Mouse (Mus musculus): ENCODE measurements around the gene Asap2.

Asap2 gene

DNA sequence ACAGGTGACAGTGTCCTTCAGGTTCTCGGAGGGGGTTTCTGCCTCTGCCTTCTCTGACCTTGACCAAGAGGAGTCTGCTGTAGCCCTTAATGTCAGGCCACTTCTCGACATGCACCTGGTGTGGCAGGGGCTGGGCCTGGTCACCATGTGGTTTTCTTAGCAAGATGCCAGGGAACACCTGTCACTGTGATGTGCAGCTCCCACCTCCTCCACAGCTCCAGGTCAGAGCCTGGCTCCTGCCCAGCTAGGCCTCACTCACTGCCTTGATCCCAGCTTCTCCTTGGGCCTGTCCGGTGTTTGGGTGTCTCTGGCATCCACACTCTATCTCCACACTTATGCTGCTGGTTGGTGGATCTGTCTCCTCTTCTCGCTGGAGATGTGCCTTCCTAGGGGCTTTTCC is 142.8 kb downstream of the Asap2 start:
- DNase-seq (ENCODE audit: low read depth): no peak

DNA sequence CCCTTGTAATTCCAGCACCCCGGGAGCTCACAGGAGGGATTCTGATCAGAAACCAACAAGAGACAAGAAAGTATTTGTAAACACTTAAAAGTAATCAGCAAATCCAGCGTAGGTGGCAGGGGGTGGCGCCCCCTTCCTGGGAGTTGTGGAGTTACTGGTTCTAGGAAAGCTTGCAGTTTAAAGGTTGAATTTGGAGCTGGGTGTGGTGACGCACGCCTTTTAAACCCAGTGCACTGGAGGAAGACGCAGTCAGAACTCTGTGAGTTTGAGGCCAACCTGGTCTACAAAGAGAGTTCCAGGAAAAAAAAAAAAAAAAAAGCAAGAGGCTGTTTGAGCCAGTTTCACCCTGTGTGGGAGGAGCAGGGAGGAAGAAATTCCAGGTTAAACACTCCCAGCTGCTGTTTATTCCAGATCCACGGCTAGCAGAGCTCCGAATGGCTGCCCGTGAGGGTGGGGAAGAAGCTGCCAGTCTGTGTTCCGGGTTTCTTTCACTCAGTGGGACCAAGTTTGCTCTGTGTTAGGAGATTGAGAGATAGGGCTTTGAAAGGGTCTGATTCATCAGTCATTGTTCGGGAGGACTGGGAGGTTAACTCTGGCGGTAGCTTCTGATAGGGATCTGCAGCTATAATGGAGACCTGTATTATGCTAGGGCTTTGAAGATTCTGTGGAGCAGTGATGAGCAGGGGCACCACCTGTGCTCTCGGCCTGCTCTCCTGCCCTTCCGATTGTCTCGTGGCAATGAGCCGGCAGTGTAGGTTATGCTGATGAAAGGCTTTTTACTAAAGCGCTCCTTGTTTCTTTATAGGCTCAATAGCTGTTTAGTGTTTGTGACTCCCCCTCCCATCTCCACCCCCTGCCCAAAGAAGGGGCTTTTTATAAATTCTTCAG is 144.0 kb downstream of the Asap2 start:
- no peak for DNase-seq (ENCODE audit: low read depth)

DNA sequence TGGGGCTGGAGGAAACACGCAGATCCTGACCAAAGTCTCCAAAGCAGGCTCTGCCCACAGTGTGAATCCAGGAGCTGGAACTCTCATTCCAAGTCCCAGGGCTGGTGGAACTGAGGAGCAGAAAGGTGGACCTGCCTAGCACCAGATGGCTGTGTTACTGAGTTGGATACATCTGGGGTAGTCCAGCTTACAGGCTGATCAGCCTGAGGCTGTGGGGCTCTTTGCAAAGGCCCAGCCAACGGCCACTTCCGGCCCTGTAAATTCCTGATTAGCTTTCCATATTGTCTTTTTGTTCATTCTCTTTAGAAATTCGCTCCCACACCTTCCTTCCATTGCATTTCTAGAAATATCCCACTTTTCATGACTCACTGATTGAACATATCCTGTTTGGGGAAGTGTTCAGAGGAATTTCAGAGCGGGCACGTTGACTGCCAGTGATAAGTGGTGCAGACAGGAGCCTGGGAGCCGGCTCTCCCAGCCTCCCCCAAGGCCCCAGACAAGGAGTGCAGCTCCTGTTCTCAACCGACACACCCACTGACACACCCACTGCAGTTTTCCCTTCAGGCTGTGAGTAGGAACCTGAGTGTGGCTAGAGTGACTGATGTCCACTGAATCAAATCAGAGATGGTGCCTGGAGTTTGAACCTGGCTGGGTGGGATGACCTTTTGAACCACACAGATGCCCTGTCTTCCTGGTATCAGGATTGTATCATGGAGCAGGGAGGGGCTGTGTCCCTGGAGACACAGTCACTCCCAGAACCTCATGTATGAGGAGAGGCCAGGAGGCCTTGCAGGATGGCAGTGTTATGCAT is 145.6 kb downstream of the Asap2 start:
- DNase-seq (ENCODE audit: low read depth): peak; percentile 56

DNA sequence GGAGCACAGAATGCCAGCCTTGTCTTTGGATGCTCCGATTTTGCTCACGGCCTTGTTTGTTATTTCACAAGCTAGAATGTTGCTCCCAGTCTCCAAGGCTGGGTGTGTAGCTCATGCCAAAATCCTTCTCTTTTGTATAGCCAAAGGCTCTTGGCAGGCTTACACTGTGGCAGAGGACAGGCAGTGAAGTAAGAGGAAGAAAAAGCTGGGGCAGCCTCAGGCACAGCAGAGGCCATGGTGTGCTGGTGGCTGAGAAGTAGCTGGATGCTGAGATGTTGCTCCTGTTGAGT is 146.1 kb downstream of the Asap2 start:
- peak; percentile 59 for DNase-seq (ENCODE audit: low read depth)

DNA sequence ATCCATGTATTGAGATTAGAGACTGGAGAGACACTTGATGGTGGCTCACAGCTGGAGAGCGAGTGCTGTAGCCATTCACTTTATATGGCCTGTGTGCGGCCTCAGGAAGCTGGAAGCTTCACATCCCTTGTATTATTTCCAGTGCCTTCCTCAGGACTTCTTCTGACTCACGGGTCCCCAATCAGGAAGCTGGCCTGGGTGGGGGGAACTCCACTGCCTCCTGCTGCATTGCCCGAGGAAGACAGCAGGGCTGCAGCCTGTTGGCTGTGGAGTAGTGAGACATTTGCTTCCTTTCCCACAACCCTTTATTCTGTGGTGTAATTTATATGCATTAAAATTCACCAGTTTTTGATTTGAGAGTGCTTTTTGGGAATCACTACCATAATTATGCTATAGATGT is 149.3 kb downstream of the Asap2 start:
- no peak for DNase-seq (ENCODE audit: low read depth)

DNA sequence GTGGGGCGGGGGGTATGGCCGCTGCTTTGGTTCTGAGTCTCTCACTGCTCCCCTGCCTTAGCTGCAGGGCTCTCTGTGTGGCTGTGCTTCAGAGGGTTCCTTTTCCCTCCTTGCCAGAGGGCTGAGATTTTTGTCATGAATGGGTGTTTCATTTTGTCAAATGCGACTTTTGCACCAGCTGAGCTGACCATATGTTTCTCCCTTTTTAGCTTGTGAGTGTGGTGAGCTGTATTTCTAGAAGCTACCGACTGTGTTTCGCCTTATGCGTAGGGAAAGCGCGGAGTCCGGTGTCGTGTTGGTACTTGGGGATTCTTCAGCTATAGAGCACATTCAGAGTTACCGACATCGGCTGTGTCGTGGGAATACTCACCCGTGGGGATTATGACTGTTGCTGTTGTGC is 149.9 kb downstream of the Asap2 start:
- no peak for DNase-seq (ENCODE audit: low read depth)

DNA sequence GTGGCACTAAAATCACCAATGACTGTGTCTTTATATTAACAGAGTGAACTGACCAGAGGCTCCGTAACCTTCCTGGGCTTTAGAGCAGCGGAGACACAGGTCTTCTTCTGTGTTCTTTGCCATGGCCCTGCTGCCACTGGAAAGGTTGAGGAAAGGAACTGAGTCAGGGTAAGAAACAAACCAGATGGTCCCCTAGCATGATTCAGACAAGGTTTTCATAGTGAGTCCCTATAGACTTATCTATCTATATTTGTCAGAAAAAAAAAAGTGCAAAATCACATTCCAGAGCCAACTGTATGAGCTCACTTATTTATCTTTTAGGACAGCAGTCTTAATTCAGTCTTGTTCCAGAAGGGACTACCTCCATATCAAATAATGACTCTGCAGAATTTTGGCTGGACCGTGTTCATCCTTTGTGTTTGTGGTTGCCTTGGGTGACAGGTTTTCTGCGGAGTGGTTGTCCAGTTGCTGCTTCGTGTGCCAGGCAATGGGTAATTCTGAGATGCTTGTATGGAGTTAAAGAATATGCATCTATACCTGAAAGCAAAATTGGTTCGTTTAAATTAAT is 150.6 kb downstream of the Asap2 start:
- DNase-seq (ENCODE audit: low read depth): no peak

DNA sequence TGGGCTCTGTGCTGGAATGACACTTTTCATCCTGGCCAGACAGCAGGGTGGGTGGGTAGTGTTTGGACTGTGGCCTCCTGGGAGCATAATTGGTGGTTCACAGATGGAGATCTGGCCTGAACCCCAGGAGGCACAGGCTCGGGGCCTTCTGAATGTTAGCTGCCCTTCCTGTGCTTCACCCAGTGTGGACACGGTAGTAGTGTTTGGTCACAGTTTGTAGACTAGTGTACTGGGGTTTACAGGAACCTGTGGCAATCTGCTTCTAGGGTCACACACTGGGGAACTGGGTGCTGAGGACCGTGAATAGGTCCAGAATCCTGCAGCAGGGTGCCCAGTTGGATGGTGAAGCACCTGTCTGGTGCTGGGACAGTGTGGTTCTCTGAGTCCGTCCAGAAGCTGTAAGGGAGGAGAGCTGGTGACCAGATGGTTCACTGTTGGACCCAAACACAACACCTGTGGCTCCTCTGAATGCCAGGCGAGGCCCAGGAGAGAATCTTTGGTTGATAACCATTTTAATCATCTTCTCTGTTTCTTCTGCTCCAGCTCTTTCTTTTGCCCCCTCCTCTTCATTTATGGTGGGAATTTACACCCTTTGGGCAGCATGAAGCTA is 151.5 kb downstream of the Asap2 start:
- no peak for DNase-seq (ENCODE audit: low read depth)

DNA sequence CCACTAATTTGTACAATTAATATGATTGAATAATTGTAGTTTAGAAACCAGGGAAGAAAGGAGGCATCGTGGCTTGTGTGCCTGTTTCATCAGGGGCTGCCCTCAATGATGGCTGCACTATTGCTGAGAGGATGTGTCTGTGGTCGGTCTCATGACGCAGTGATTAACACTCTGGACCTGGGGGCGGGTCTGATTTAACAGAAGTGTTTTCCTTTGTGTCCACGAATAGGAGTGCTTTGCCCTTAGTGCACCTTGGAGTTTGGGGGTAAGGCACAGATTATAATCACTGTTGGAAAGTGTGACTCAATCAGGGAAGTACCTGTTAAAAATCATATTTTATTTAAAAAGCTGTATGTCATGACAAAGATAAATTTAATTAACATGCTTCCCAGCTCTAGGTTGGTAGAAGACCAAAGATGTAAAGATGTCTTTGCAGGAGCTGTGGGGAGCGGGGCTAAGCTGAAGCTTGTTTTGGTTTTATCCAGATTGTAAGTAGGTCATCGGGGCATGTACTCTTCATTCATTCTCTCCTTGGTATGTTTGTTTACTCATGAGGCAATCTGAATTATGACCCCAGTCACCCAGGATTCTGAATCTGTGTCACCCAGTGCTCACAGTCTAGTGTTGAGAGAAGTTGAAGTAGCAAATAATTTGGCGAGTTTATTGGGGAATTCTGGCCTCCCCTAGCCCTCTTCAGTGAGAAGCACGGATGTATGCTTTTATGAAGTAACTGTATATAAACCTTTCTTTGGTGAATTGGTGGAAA is 152.4 kb downstream of the Asap2 start:
- DNase-seq (ENCODE audit: low read depth): no peak

DNA sequence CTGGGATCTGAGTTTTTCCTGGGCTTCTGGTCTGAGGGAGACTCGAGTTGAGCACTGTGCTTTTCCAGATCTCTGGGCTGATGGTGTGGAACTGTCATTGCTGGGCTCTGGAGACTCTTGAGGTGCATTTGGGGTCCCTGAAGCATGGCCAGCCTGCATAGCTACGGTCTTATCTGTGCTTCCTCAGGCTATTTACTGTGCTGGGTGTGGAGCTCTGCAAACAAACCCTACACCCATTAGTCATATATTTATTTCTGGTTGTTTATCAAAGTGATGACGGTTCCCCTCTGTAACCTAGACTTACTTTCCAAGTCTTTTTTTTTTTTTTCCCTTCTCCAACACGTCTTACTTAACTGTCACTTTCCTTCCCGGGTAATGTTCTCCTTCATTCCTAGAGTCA is 154.3 kb downstream of the Asap2 start:
- no peak for DNase-seq (ENCODE audit: low read depth)

DNA sequence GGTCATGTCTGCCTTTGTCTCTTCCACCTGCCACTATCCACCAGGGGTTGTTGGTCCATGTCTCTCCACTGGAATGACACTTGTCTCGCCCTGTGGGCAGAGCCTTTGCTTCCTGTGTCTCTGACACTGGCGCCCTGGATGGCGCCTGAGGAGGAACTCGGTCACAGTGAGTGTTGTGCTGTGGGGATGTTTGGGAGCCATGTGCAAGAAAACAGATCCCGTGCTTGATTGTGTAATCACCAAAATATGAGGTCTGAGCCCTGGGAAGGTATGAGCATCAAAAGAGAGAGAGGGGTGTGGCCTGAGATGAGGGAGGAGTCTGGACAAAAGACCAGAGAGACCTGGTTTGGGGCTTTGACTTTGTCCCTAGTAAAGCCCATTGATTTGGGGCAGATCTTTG is 154.8 kb downstream of the Asap2 start:
- no peak for DNase-seq (ENCODE audit: low read depth)

DNA sequence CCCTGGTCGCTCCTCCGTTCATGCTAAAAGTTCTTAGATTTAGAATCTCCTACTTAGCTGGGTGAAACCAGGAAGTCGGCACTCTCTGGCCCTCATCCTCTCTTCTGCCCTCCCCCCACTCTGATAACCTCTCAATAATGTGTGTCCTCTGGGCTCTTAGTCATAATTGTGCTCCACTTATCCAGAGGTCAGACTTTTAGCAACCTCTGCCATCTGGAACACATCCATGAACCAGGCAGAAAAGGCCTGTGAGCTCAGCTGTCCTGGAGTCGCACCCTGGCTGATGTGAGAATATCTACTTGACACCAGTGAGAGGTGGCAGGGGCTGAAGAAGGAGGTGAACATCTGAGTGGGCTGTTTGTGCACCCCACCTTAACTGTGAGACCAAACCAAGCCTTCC is 156.6 kb downstream of the Asap2 start:
- DNase-seq (ENCODE audit: low read depth): no peak

DNA sequence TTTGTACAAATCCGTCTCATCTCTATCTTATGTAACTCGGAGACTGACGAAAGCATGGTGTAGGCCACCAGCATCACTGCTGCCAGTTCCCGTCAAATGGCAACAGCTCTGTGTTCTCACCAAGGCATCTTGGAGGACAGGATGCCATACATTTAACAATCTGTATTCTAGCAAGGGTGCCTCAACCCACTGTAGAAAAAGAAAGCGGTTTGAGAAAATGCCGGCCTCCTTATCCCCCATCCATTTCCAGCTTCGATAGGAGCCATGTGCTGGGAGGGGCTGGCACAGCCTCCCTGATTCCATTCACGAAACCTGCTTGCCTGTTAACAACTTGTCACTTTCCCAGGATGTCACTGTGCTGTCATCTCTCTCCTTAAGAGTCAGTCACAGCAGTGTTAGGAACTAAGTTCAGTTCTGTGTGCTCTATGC is 163.0 kb downstream of the Asap2 start:
- DNase-seq (ENCODE audit: low read depth): no peak

DNA sequence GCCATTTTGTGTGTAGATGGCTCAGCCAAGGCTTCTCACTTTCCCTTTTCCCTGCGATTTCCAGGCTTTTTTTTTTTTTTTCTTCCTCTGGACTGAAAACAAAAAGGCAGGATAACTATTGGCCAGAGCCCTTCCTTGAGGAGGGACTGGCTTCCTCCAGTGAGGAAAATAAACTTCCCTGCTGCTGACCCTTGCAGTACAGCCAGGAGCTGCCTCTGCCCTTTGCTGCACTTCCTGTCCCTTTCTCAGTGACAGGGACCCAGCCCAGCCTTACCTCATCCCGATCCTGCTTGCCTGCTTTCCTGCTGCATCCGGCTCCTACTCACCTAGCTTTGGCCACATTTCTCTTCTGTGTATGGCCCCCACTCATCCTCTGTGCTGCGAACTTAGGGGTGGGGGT is 164.8 kb downstream of the Asap2 start:
- DNase-seq (ENCODE audit: low read depth): no peak

DNA sequence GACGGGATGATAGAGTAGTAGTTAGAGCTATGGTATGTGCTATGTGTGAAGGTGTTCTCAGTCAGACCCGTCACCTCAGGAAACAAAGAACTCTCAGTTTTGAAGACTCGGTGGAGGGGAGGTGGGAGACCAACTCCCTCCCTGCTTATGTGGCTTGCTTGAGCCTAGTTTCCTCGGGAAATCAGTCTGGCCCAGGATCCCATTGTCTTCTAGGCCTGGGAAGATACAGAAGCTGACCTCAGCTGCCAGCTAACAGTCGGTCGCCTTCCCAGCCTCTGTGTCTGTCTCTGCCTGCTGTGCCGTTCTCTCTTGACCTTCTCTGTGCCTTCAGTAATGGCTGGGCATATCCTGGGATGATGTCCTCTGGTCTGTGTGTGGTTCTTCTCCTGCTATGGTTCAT is 169.0 kb downstream of the Asap2 start:
- DNase-seq (ENCODE audit: low read depth): no peak

DNA sequence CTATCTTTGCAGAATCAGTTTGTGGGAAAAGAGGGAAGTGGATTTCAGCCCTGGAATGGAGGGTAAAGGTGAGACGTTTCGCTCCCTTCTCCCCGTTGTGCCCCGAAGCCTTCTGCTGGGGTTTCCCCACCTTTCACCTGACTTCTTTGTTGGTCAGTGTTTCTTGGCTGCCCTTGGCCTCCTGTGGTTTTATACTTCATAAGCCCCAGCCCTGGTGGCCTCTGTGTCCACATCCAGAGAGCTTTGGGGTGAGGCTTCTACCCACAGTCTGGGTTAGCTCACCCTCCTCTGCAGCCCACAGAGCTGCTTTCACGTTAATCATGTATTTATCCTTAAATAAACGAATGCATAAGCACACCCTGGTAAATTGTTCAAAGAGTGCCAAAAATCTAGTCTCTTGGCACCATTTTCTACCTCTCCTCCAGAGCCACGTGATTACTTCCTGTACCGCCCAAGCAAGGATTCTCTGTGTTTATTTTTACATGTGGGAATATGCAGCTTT is 170.1 kb downstream of the Asap2 start:
- DNase-seq (ENCODE audit: low read depth): peak; percentile 56

DNA sequence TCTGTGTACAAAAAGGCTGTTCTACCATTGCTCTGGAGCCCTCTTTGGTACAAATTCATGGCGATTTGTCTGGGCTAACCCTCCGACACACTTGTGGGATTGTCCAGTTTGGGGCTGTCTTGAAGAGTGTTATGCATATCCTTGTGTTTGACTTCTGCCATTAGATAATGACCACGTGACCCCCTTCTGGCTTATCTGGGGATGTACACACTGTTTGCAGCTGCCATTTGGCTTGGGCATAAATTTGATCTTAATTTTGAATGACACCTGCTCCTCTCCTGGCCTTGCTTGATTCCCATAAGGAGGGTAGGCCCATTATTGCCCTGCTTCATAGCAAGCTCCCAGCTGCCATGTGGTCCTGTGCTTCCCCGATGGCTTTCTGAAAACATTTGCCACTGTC is 171.6 kb downstream of the Asap2 start:
- no peak for DNase-seq (ENCODE audit: low read depth)

DNA sequence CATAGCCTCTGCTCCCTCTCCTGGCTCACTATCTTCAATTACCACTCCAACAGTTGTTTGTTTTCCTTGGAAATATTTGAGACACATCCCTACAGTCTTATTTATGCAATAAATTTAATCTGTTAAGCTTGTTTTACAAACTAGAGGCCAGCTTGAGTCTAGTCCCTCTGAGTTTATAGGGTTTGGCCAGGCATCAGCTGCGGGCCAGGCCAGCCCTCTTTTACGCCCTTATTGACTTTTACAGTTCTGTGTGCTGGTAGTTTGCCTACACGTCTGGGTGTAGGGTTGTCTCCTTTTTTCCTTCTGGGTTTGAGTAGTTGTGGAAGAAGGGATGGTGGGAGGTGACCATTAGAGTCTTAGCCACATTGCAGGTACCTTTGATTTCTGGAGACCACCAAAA is 173.4 kb downstream of the Asap2 start:
- DNase-seq (ENCODE audit: low read depth): no peak

DNA sequence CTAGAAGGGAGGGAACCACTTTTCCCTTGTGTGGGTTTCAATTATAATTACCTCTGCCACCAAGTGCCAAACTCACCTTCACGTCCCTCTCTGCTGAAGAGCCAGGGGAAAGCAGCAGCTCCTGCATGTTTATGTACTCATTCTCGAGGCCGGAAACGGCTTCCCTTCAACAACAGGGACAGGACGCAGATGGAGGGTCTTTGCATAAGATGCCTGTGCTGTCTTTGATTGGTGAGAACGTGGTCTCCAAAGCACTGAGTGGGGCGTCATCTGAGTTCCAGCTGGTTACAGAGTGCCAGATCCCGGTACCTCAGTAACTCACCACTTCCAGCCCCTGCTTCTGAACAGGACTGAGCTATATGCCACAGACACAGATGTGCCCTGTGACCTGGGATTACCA is 174.0 kb downstream of the Asap2 start:
- no peak for DNase-seq (ENCODE audit: low read depth)

DNA sequence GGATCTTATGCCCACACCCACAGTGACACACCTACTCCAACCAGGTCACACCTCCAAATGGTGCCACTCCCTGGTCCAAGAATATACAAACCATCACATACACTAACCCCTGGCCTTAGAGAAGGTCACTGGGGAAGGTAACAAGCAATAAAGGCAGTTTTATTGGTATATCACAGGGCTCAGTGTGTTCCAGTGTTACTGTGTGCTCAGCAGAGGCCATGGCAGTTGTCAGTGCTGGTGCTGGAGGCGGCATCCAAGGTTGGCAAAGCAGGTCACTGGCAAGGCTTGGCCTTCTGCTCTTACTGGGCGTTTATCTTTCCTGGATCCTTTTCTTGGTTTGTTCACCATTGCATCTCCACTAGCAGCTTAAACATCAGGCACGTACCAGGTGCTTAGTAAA is 174.9 kb downstream of the Asap2 start:
- DNase-seq (ENCODE audit: low read depth): no peak

DNA sequence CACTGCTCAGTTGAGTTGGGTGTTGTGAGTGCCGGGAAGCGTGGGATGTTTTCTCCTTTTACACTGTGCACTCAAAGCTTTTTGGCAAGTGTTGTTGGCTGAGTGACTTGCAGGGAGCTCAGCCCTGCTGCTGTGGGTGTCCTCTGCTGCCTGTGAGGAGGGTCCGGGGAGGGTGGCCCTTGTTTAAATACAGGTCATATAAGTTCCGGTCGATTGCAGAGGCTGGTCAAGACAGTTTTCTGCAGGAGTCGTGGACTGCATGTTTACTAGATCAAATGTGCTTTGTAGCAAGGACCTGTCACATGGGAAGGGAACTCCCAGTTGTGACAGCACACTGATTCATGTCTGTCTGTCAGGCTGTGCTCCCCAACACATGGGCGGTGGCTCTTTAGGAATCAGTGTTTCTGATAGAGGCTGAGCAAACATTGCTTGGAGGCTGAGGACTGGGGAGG is 175.7 kb downstream of the Asap2 start:
- no peak for DNase-seq (ENCODE audit: low read depth)
